Mouse (Mus musculus): ENCODE data around the gene Nsmce3. TPM values are rescaled to one million over a fixed set of nuclear protein-coding genes. Genes with fewer than 3 reads are reported as not detected.

Gene Nsmce3
- polyA plus RNA-seq (2012; ENCODE audit: low replicate concordance), result 5.5 and 10.9 TPM in 2 replicates

GRCm38 (mm10) chr7:64872743-64873241 is at the start of gene Nsmce3:
Gene Nsmce3 (minus strand): TSS chr7:64872997.

Measured in hematopoietic multipotent progenitor cell, adult 10-12 weeks (in vitro differentiated cells).